Mouse (Mus musculus) cerebellum, adult (tissue): ENCODE data around the gene Slc30a2.
"Not testable (repeated sequence)": the region's sequence is repeated elsewhere in the genome, so short reads cannot be mapped to it uniquely, and the experiment has no call there.

Experiments used
- ATAC-seq: cut with Nextera tagmentation; 2 replicates; pipeline ENCODE4 v1.9.2; 2017; ENCODE audit warnings: mild to moderate bottlenecking, moderate library complexity, mixed read lengths; ENCODE audit not compliant: insufficient number of reproducible peaks, low FRiP score, low TSS enrichment

The Slc30a2 gene

GRCm38 (mm10) chr4:134355841-134356452 is 13.0 kb downstream of the Slc30a2 start:
- no peak for ATAC-seq

- peak; percentile 59; the same call in 1 of the 2 replicates for ATAC-seq
These were observed 13.8 kb downstream of the Slc30a2 start for GRCm38 (mm10) chr4:134356591-134357460.

GRCm38 (mm10) chr4:134357461-134357771 is 14.4 kb downstream of the Slc30a2 start:
- ATAC-seq: no peak

- ATAC-seq: no peak
These were observed 16.7 kb downstream of the Slc30a2 start for GRCm38 (mm10) chr4:134359649-134360048.

- ATAC-seq: no peak
These were observed 18.2 kb downstream of the Slc30a2 start for GRCm38 (mm10) chr4:134361215-134361614.

- no peak for ATAC-seq
These were observed 19.1 kb downstream of the Slc30a2 start for GRCm38 (mm10) chr4:134362124-134362523.

- ATAC-seq: no peak
These were observed 19.6 kb downstream of the Slc30a2 start for GRCm38 (mm10) chr4:134362586-134362985.

- no peak for ATAC-seq
These were observed 22.3 kb downstream of the Slc30a2 start for GRCm38 (mm10) chr4:134365280-134365679.

GRCm38 (mm10) chr4:134370649-134371221 is 27.8 kb downstream of the Slc30a2 start:
- peak; percentile 7; the same call in 1 of the 2 replicates for ATAC-seq

GRCm38 (mm10) chr4:134371316-134371855 is 28.4 kb downstream of the Slc30a2 start:
- ATAC-seq: 0 out of 2 replicates have a peak, but pooled peaks have one; percentile 11

GRCm38 (mm10) chr4:134372294-134372747 is 29.3 kb downstream of the Slc30a2 start:
- peak; percentile 82; the same call in 1 of the 2 replicates for ATAC-seq

- ATAC-seq: no peak
These were observed 30.3 kb downstream of the Slc30a2 start for GRCm38 (mm10) chr4:134373295-134373694.

- no peak for ATAC-seq
These were observed 31.3 kb downstream of the Slc30a2 start for GRCm38 (mm10) chr4:134374306-134374705.

- ATAC-seq: no peak
These were observed 35.2 kb downstream of the Slc30a2 start for GRCm38 (mm10) chr4:134378089-134378615.

- ATAC-seq: no peak
These were observed 36.5 kb downstream of the Slc30a2 start for GRCm38 (mm10) chr4:134379510-134379909.

- ATAC-seq: not testable (repeated sequence)
These were observed 40.8 kb downstream of the Slc30a2 start, which contains the start of gene Extl1 for GRCm38 (mm10) chr4:134383750-134384149. Gene Extl1 (minus strand): TSS chr4:134383850.

- no peak for ATAC-seq
These were observed 44.3 kb downstream of the Slc30a2 start for GRCm38 (mm10) chr4:134387268-134387667.

- ATAC-seq: no peak
These were observed 45.4 kb downstream of the Slc30a2 start for GRCm38 (mm10) chr4:134388397-134388796.

GRCm38 (mm10) chr4:134391636-134392035 is 48.7 kb downstream of the Slc30a2 start:
- no peak for ATAC-seq

GRCm38 (mm10) chr4:134392595-134392994 is 49.6 kb downstream of the Slc30a2 start:
- no peak for ATAC-seq

- no peak for ATAC-seq
These were observed 50.0 kb downstream of the Slc30a2 start for GRCm38 (mm10) chr4:134393026-134393425.
